ENCODE assay signal across 8 mouse cellular contexts in genomic region chr2:143035086-143035593, GRCm38 (mm10). TPM values are rescaled to one million over a fixed set of nuclear protein-coding genes. Genes with fewer than 3 reads are reported as not detected.
DNase-seq lines count a peak whose midpoint lies in the region; ATAC-seq and TF ChIP-seq lines count a peak whose summit lies in the region.

No protein-coding gene starts in this region.

- no peak overlapping the region for H3K9ac ChIP-seq in heart, adult 2 months (ENCODE audit: low read depth, low read length)
- H3K9ac ChIP-seq in heart, embryonic 11.5 days (ENCODE audit: low read depth, low read length): no peak overlapping the region
- H3K9ac ChIP-seq in midbrain, embryonic 14.5 days (replicated peaks; ENCODE audit: low read length): no peak overlapping the region
- no peak overlapping the region for H3K9ac ChIP-seq in midbrain, embryonic 11.5 days (ENCODE audit: low read length)

- no peaks in the 10 kb centered on the region for H3K36me3 ChIP-seq in heart, adult 2 months (ENCODE audit: control insufficient read depth, insufficient read depth, low read length)
- no peaks in the 10 kb centered on the region for H3K36me3 ChIP-seq in heart, embryonic 11.5 days (ENCODE audit: control insufficient read depth, insufficient read depth, low read length)
- H3K36me3 ChIP-seq in midbrain, embryonic 14.5 days (ENCODE audit: control insufficient read depth, insufficient read depth, low read length): no peaks in the 10 kb centered on the region
- no peaks in the 10 kb centered on the region for H3K36me3 ChIP-seq in midbrain, embryonic 11.5 days (ENCODE audit: control insufficient read depth, insufficient read depth, low read length)

- H3K4me3 ChIP-seq in heart, adult 2 months: no peak overlapping the region
- H3K4me3 ChIP-seq in heart, embryonic 11.5 days (ENCODE audit: low read depth, low read length): no peak overlapping the region
- no peak overlapping the region for H3K4me3 ChIP-seq in midbrain, embryonic 14.5 days (replicated peaks; ENCODE audit: low read depth, low read length)
- no peak overlapping the region for H3K4me3 ChIP-seq in midbrain, embryonic 11.5 days (ENCODE audit: low read depth, low read length)

- DNase-seq in heart, adult 2 months: peak; percentile 17 to 31
- peak; percentile 7 for DNase-seq in midbrain, embryonic 14.5 days
- no peak for DNase-seq in midbrain, embryonic 11.5 days (ENCODE audit: low spot score, missing footprints)
- peak; percentile 9 to 51 for DNase-seq in kidney, postnatal 36 days
- peak; percentile 88 for DNase-seq in telencephalon, adult 2 months (ENCODE audit: low read depth, low spot score)
- DNase-seq in adrenal gland, postnatal 36 days: no peak
- DNase-seq in urinary bladder, postnatal 4 days (ENCODE audit: low spot score in 2 of 2): no peak

- TF ChIP-seq EP300 in heart, adult 2 months (IDR thresholded peaks at IDR 0.05; ENCODE audit: insufficient read depth, low read depth, low read length): no peak

- H3K4me2 ChIP-seq in heart, embryonic 11.5 days: no peak overlapping the region
- H3K4me2 ChIP-seq in midbrain, embryonic 14.5 days (ENCODE audit: low read length): no peak overlapping the region
- H3K4me2 ChIP-seq in midbrain, embryonic 11.5 days: no peak overlapping the region

- no peaks in the 10 kb centered on the region for H3K9me3 ChIP-seq in heart, embryonic 11.5 days (replicated peaks; ENCODE audit: control insufficient read depth, low read length)
- no peaks in the 10 kb centered on the region for H3K9me3 ChIP-seq in midbrain, embryonic 14.5 days (ENCODE audit: control insufficient read depth, low read length)
- H3K9me3 ChIP-seq in midbrain, embryonic 11.5 days (ENCODE audit: control insufficient read depth, low read length): no peaks in the 10 kb centered on the region

- no peak for ATAC-seq in heart, embryonic 11.5 days (replicated peaks; ENCODE audit: insufficient number of reproducible peaks, low FRiP score, low TSS enrichment)
- ATAC-seq in midbrain, embryonic 14.5 days (ENCODE audit: low FRiP score, low TSS enrichment): no peak
- no peak for ATAC-seq in midbrain, embryonic 11.5 days (ENCODE audit: low FRiP score)

- TF ChIP-seq CTCF in heart, adult 2 months (IDR thresholded peaks at IDR 0.05): no peak

- 69% methylated on average over 10 of the region's 10 CpGs for WGBS in heart, adult 2 months
- 71% methylated on average over 10 of the region's 10 CpGs for WGBS in heart, embryonic 11.5 days (ENCODE audit: insufficient replicate concordance)
- 75% methylated on average over 10 of the region's 10 CpGs for WGBS in midbrain, embryonic 14.5 days
- WGBS in midbrain, embryonic 11.5 days: 79% methylated on average over 10 of the region's 10 CpGs

- no peaks in the 10 kb centered on the region for H3K79me2 ChIP-seq in heart, adult 2 months (replicated peaks; ENCODE audit: control insufficient read depth, insufficient read depth, low read length)

- intact Hi-C loops in heart, adult 2 months (cut with DNase I): no loop called here

- no peak for TF ChIP-seq POLR2A in heart, adult 2 months (IDR thresholded peaks at IDR 0.05; ENCODE audit: insufficient read depth, low read depth, low read length)

- H3K27ac ChIP-seq in heart, adult 2 months: no peak overlapping the region
- H3K27ac ChIP-seq in heart, embryonic 11.5 days (ENCODE audit: low read depth, low read length): no peak overlapping the region
- no peak overlapping the region for H3K27ac ChIP-seq in midbrain, embryonic 14.5 days (replicated peaks; ENCODE audit: low read depth, low read length)
- H3K27ac ChIP-seq in midbrain, embryonic 11.5 days (ENCODE audit: low read depth, low read length): no peak overlapping the region

- no peaks in the 10 kb centered on the region; the same call in 1 of the 2 replicates for H3K27me3 ChIP-seq in heart, adult 2 months (ENCODE audit: control insufficient read depth, insufficient read depth, low read length)
- no peaks in the 10 kb centered on the region for H3K27me3 ChIP-seq in heart, embryonic 11.5 days (ENCODE audit: control insufficient read depth, insufficient read depth, low read length)
- no peaks in the 10 kb centered on the region for H3K27me3 ChIP-seq in midbrain, embryonic 14.5 days (ENCODE audit: control insufficient read depth, insufficient read depth, low read length)
- H3K27me3 ChIP-seq in midbrain, embryonic 11.5 days (ENCODE audit: control insufficient read depth, insufficient read depth, low read length): no peaks in the 10 kb centered on the region; the same call in 1 of the 2 replicates

- H3K4me1 ChIP-seq in heart, adult 2 months (ENCODE audit: control insufficient read depth, insufficient read depth, low read length): no peaks in the 10 kb centered on the region
- H3K4me1 ChIP-seq in heart, embryonic 11.5 days (ENCODE audit: control insufficient read depth, insufficient read depth, low read length): no peaks in the 10 kb centered on the region
- H3K4me1 ChIP-seq in midbrain, embryonic 14.5 days (ENCODE audit: control insufficient read depth, insufficient read depth, low read length): peaks cover 22% of the 10 kb centered on the region
- H3K4me1 ChIP-seq in midbrain, embryonic 11.5 days (ENCODE audit: control insufficient read depth, insufficient read depth, low read length): peaks cover 9% of the 10 kb centered on the region

RNA-seq across cellular contexts. Expression of gene Snrpb2, which starts 27.7 kb away (rescaled TPM):
- 10 to 100 TPM; 20.6 to 21.2 TPM for total RNA-seq in heart, adult 2 months (2021)
- polyA plus RNA-seq in heart, adult 2 months (2012; rRNA removed): 3.9 and 7.8 TPM in 2 replicates
- polyA plus RNA-seq in heart, embryonic 11.5 days (2014; fragmentation: Nextera tagmentation; extraction: Ambion mirVana): 63.8 and 65.1 TPM in 2 replicates
- 56.8 and 71.0 TPM in 2 replicates for polyA plus RNA-seq in midbrain, embryonic 14.5 days (2014; fragmentation: Nextera tagmentation; extraction: Ambion mirVana)
- 149 and 152 TPM in 2 replicates for polyA plus RNA-seq in midbrain, embryonic 11.5 days (2014; fragmentation: Nextera tagmentation; extraction: Ambion mirVana)
- 10 to 100 TPM; 42.5 to 42.9 TPM for total RNA-seq in adrenal gland, postnatal 36 days (2021)

RNA-seq across cellular contexts. Expression of gene Otor, which starts 43.1 kb away (rescaled TPM):
- total RNA-seq in heart, adult 2 months (2021): not detected
- not detected in 2 replicates for polyA plus RNA-seq in heart, adult 2 months (2012; rRNA removed)
- 1.7 and 2.6 TPM in 2 replicates for polyA plus RNA-seq in heart, embryonic 11.5 days (2014; fragmentation: Nextera tagmentation; extraction: Ambion mirVana)
- 1.8 and 4.8 TPM in 2 replicates for polyA plus RNA-seq in midbrain, embryonic 14.5 days (2014; fragmentation: Nextera tagmentation; extraction: Ambion mirVana)
- 1.5 and 1.9 TPM in 2 replicates for polyA plus RNA-seq in midbrain, embryonic 11.5 days (2014; fragmentation: Nextera tagmentation; extraction: Ambion mirVana)
- total RNA-seq in adrenal gland, postnatal 36 days (2021): not detected

Comparison
In these comparisons a context has a peak if more than half of its experiments do, and no peak if none do; other contexts are left out.
1. DNase-seq: peak in heart, adult 2 months (2 of 2), midbrain, embryonic 14.5 days (single experiment), kidney, postnatal 36 days (2 of 2) and telencephalon, adult 2 months (single experiment); none in midbrain, embryonic 11.5 days (single experiment), adrenal gland, postnatal 36 days (0 of 2) and urinary bladder, postnatal 4 days (0 of 2).